Mouse (Mus musculus) MEL (cell line): ENCODE data around the gene Srgap3. TPM values are rescaled to one million over a fixed set of nuclear protein-coding genes. Genes with fewer than 3 reads are reported as not detected.

ENCODE experiments used
- DNase-seq: peaks from one replicate; pipeline ENCODE4 v3.0.0; 2011; ENCODE audit warnings: low read depth, low spot score
- H3K27ac ChIP-seq: 2 replicates; pipeline ENCODE4 v1.5.1; 2012; ENCODE audit warnings: low read depth, mild to moderate bottlenecking, control low read depth, low read length, moderate library complexity; ENCODE audit not compliant: control insufficient read depth
- H3K27me3 ChIP-seq, 2 experiments: fragments of 150-350 bp in 1 of 2; sonication (generic) in 1 of 2; 2 replicates each; pipeline ENCODE4 v1.6.1; 2012; ENCODE audit warnings: low read length in 2 of 2, mild to moderate bottlenecking in 2 of 2, improper control_type of control experiment in 1 of 2, moderate library complexity in 1 of 2; ENCODE audit not compliant: insufficient read depth in 2 of 2, control insufficient read depth in 1 of 2
- H3K36me3 ChIP-seq, 2 experiments: 2 replicates each; pipeline ENCODE4 v1.6.1; 2012 to 2014; ENCODE audit warnings: low read length in 2 of 2, improper control_type of control experiment in 1 of 2, inconsistent platforms in 1 of 2, mild to moderate bottlenecking in 1 of 2; ENCODE audit not compliant: insufficient read depth in 2 of 2, control insufficient read depth in 1 of 2
- H3K4me1 ChIP-seq, 2 experiments: fragments of 150-350 bp in 1 of 2; sonication (generic) in 1 of 2; 2 replicates each; pipeline ENCODE4 v1.6.1; 2012; ENCODE audit warnings: low read length in 2 of 2, improper control_type of control experiment in 1 of 2, mild to moderate bottlenecking in 1 of 2; ENCODE audit not compliant: insufficient read depth in 2 of 2, control insufficient read depth in 1 of 2
- H3K4me3 ChIP-seq, 2 experiments: fragments of 150-350 bp in 1 of 2; sonication (generic) in 1 of 2; 2 replicates each; pipeline ENCODE4 v1.5.1; 2012; ENCODE audit warnings: low read depth in 2 of 2, low read length in 2 of 2, mild to moderate bottlenecking in 2 of 2, moderate library complexity in 2 of 2, control low read depth in 1 of 2, improper control_type of control experiment in 1 of 2; ENCODE audit not compliant: control insufficient read depth in 1 of 2, insufficient read depth in 1 of 2
- H3K79me2 ChIP-seq: 2 replicates; pipeline ENCODE4 v1.6.1; 2012; ENCODE audit warnings: mild to moderate bottlenecking, low read length, moderate library complexity; ENCODE audit not compliant: control insufficient read depth, poor library complexity, insufficient read depth
- H3K9ac ChIP-seq: 2 replicates; pipeline ENCODE4 v1.6.1; 2012; ENCODE audit warnings: low read depth, mild to moderate bottlenecking, control low read depth, low read length, moderate library complexity; ENCODE audit not compliant: control insufficient read depth, poor library complexity, severe bottlenecking
- H3K9me3 ChIP-seq: fragments of 150-350 bp; sonication (generic); replicated peaks from 2 replicates; pipeline ENCODE4 v1.6.1; 2012; ENCODE audit warnings: mild to moderate bottlenecking, low read length, improper control_type of control experiment, moderate library complexity; ENCODE audit not compliant: insufficient read depth
- CHD2 ChIP-seq: IDR thresholded peaks from 2 replicates; pipeline ENCODE4 v1.6.1; 2011; ENCODE audit warnings: low read length, improper control_type of control experiment
- CTCF ChIP-seq, 3 experiments: IDR thresholded peaks in 2 of 3; conservative IDR thresholded peaks in 1 of 3; 2 replicates each; pipeline ENCODE4 v1.5.1; 2011 to 2012; ENCODE audit warnings: low read length in 3 of 3, low read depth in 2 of 3, mild to moderate bottlenecking in 2 of 3, improper control_type of control experiment in 1 of 3, inconsistent platforms in 1 of 3, mixed read lengths in 1 of 3, moderate library complexity in 1 of 3; ENCODE audit not compliant: control insufficient read depth in 1 of 3, insufficient read depth in 1 of 3, poor library complexity in 1 of 3, severe bottlenecking in 1 of 3
- E2F4 ChIP-seq: IDR thresholded peaks from 2 replicates; pipeline ENCODE4 v1.6.1; 2011; ENCODE audit warnings: low read depth, low read length, improper control_type of control experiment, borderline replicate concordance
- ELF1 ChIP-seq: IDR thresholded peaks from 2 replicates; pipeline ENCODE4 v1.6.1; 2014; ENCODE audit warnings: low read depth, mild to moderate bottlenecking, inconsistent platforms, low read length, improper control_type of control experiment, moderate library complexity
- ETS1 ChIP-seq: IDR thresholded peaks from 2 replicates; pipeline ENCODE4 v1.6.1; 2012; ENCODE audit warnings: low read depth, mild to moderate bottlenecking, inconsistent platforms, low read length, improper control_type of control experiment, moderate library complexity
- GABPA ChIP-seq: IDR thresholded peaks from 2 replicates; pipeline ENCODE4 v1.6.1; 2012; ENCODE audit warnings: low read depth, mild to moderate bottlenecking, inconsistent platforms, low read length, improper control_type of control experiment, moderate library complexity
- GATA1 ChIP-seq: IDR thresholded peaks from 2 replicates; pipeline ENCODE4 v1.6.1; 2011; ENCODE audit warnings: low read depth, low read length, improper control_type of control experiment
- JUND ChIP-seq: IDR thresholded peaks from 2 replicates; pipeline ENCODE4 v1.6.1; 2011; ENCODE audit warnings: low read depth, mild to moderate bottlenecking, improper control_type of control experiment, low read length
- MAZ ChIP-seq: IDR thresholded peaks from 2 replicates; pipeline ENCODE4 v1.6.1; 2012; ENCODE audit warnings: low read depth, mild to moderate bottlenecking, inconsistent platforms, low read length, improper control_type of control experiment
- MEF2A ChIP-seq: IDR thresholded peaks from 2 replicates; pipeline ENCODE4 v1.6.1; 2014; ENCODE audit warnings: low read depth, mild to moderate bottlenecking, inconsistent platforms, low read length, improper control_type of control experiment; ENCODE audit not compliant: poor library complexity, insufficient replicate concordance, severe bottlenecking; ENCODE audit errors: extremely low read depth
- POLR2AphosphoS5 ChIP-seq: IDR thresholded peaks from 2 replicates; pipeline ENCODE4 v1.6.1; 2012; ENCODE audit warnings: low read depth, borderline replicate concordance, mild to moderate bottlenecking, inconsistent platforms, low read length, moderate library complexity, mixed read lengths
- SMC3 ChIP-seq: IDR thresholded peaks from 2 replicates; pipeline ENCODE4 v1.6.1; 2011; ENCODE audit warnings: low read depth, low read length, improper control_type of control experiment
- TAL1 ChIP-seq: IDR thresholded peaks from 2 replicates; pipeline ENCODE4 v1.6.1; 2012; ENCODE audit warnings: mild to moderate bottlenecking, inconsistent platforms, low read length, moderate library complexity, mixed read lengths
- TBP ChIP-seq: IDR thresholded peaks from 2 replicates; pipeline ENCODE4 v1.8.0; 2011; ENCODE audit warnings: low read depth, low read length, improper control_type of control experiment
- USF1 ChIP-seq: IDR thresholded peaks from 2 replicates; pipeline ENCODE4 v1.6.1; 2014; ENCODE audit warnings: low read depth, mild to moderate bottlenecking, inconsistent platforms, low read length, improper control_type of control experiment, moderate library complexity
- ZMIZ1 ChIP-seq: IDR thresholded peaks from 2 replicates; pipeline ENCODE4 v1.6.1; 2012; ENCODE audit warnings: low read depth, mild to moderate bottlenecking, inconsistent platforms, low read length, improper control_type of control experiment, moderate library complexity
- polyA plus RNA-seq, 2 experiments: library from polyadenylated mRNA; stranded (reverse) in 1 of 2; unstranded in 1 of 2; fragments of >175 nt in 1 of 2; fragments of >200 nt in 1 of 2; gene quantifications; 2 replicates each; pipeline versions ENCODE4 v1.2.1 to v1.2.4; 2012; ENCODE audit warnings: low replicate concordance in 2 of 2, low read depth in 1 of 2; ENCODE audit not compliant: insufficient read length in 2 of 2, insufficient read depth in 1 of 2, missing spikeins in 1 of 2
- total RNA-seq: library from RNA; depleted of rRNA; stranded (reverse); fragments of 300-350 nt; gene quantifications from 2 replicates; pipeline ENCODE4 v1.2.3, GENCODE M21; 2012

Gene Srgap3
- total and polyA plus RNA-seq, 3 experiments, result 0.31 to 0.75 TPM; not detected in 1

DNA sequence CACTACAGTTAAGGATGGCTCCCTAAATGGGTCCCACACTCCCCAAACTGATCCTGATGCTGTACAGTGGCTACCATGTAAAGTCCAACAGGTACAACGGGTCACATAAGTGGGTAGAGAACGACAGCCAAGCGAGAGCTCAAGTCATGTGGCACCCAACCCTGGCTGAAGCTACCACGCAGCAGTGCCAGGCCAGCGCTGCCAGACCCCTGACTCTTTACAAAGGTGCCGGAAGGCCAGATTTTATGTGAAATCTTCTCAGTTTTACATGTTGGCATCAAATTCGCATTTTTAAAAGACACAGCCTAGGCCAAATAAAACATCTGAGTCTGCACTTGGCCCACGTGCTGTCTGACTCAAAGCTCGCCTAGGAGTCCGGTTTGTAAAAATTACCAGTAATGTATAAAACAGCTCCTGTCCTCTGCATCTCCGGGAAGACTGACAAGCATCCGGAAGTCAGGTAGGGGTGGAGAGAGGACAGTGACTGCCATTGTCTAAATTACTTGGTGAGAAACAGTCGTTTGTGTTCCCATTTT is 22.4 kb downstream of the Srgap3 start (continued):
- TF ChIP-seq E2F4, result no peak
- no peak for TF ChIP-seq GABPA
- no peak for TF ChIP-seq MEF2A

DNA sequence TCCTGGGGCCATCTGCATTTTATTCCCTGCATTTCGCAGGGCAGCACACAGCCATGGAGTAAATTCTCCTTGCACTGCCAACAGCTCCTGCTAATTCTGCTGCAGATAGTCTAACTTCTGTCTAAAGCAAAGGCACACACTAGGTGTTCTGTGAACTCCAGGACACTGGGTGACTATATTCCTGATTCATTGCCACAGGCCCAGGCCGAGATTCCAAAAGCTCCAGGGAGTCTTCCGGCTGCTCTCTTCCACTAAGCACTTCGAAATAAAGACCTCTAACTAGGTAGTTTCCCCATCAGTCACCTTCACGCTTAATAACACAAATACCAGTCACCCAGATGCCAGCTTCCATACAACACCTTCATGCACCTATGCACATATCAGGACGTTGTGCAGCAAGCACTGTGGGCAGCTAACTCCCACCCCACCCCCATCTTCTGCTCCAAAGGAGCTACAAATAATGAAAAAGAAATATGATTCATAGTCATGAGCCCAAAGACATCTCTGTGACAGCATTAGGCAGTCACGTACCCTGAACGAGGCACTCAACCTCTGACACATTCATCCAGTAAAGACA is 26.4 kb downstream of the Srgap3 start:
- H3K36me3 ChIP-seq, result no peaks in the 10 kb centered on the region
- H3K27me3 ChIP-seq, result no peaks in the 10 kb centered on the region
- H3K4me3 ChIP-seq, result no peak overlapping the region
- no peak for DNase-seq
- H3K4me1 ChIP-seq, result no peaks in the 10 kb centered on the region
- TF ChIP-seq JUND, result no peak
- TF ChIP-seq USF1, result no peak
- no peak for TF ChIP-seq ETS1
- TF ChIP-seq CTCF (IDR thresholded peaks at IDR 0.05 in 2 of 3, conservative IDR thresholded peaks at IDR 0.05 in 1 of 3; ENCODE audit: control insufficient read depth in 1 of 3, insufficient read depth in 1 of 3, low read depth in 2 of 3, low read length in 3 of 3, poor library complexity in 1 of 3, severe bottlenecking in 1 of 3), result no peak
- no peak for TF ChIP-seq POLR2AphosphoS5
- TF ChIP-seq SMC3, result no peak
- no peak for TF ChIP-seq TBP
- no peak for TF ChIP-seq ZMIZ1
- TF ChIP-seq CHD2, result no peak
- H3K79me2 ChIP-seq, result no peaks in the 10 kb centered on the region
- no peak overlapping the region for H3K9ac ChIP-seq
- H3K27ac ChIP-seq, result no peak overlapping the region
- H3K9me3 ChIP-seq, result no peaks in the 10 kb centered on the region

DNA sequence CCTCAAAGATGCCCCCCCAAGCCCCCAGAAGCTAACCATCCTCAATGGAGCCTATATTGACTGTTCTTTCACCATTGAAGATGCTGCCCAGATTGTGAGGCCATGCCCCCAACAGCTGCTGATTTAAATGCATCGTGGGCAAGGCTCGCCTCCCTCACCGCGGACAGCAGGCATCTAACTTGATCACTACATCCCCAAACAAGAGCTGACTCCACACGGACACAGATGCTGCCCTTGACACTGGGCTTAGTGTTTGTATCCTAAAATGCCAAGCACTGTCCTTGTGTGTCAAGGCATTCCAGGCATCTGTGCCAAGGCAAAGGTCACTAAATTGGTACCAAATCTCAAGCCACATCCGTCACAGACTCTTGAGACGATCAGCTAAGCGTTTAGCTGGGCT is 29.3 kb downstream of the Srgap3 start:
- Histone ChIP-seq H3K36me3 (no peaks in the 10 kb centered on the region), H3K4me3 (no peak overlapping the region), H3K27me3 (no peaks in the 10 kb centered on the region), H3K9me3 (no peaks in the 10 kb centered on the region), H3K27ac (no peak overlapping the region), H3K9ac (no peak overlapping the region), H3K79me2 (no peaks in the 10 kb centered on the region), H3K4me1 (no peaks in the 10 kb centered on the region)
- no peak for DNase-seq
- TF ChIP-seq TAL1 (no peak), GATA1 (no peak), MAZ (no peak), ZMIZ1 (no peak), ELF1 (no peak)
